In genomic region chr2:53191523-53192220, GRCm38 (mm10) we compare ENCODE assay signal across 8 mouse cellular contexts. TPM values are rescaled to one million over a fixed set of nuclear protein-coding genes. Genes with fewer than 3 reads are reported as not detected.
DNase-seq lines count a peak whose midpoint lies in the region; ATAC-seq and TF ChIP-seq lines count a peak whose summit lies in the region.

Gene Arl6ip6 (plus strand): TSS chr2:53191726.

- H3K4me2 ChIP-seq in forebrain, embryonic 13.5 days, result peak within 1 kb of the TSS; percentile 74
- H3K4me2 ChIP-seq in liver, postnatal 0 days (ENCODE audit: low read depth, low read length), result peak within 1 kb of the TSS; percentile 95
- peak within 1 kb of the TSS; percentile 65 for H3K4me2 ChIP-seq in neural tube, embryonic 14.5 days (ENCODE audit: low read depth, low read length)

- no peak for TF ChIP-seq EP300 in ES-Bruce4 (IDR thresholded peaks at IDR 0.05; ENCODE audit: insufficient read depth, low read depth, low read length)
- peak; percentile 66; the same call in 1 of the 2 replicates for TF ChIP-seq EP300 in liver, postnatal 0 days (IDR thresholded peaks at IDR 0.05; ENCODE audit: low read depth)

- TF ChIP-seq POLR2A in ES-Bruce4 (IDR thresholded peaks at IDR 0.05; ENCODE audit: insufficient read depth, low read length), result peak; percentile 41

- WGBS in forebrain, embryonic 13.5 days, result under 1% methylated on average over 73 of the region's 82 CpGs
- WGBS in large intestine, adult 2 months, result under 1% methylated on average over 80 of the region's 82 CpGs
- WGBS in liver, postnatal 0 days (ENCODE audit: insufficient replicate concordance), result under 1% methylated on average over 65 of the region's 82 CpGs
- WGBS in neural tube, embryonic 14.5 days, result under 1% methylated on average over 82 of the region's 82 CpGs

- no peaks in the 10 kb centered on the region for H3K9me3 ChIP-seq in ES-Bruce4 (replicated peaks; ENCODE audit: control insufficient read depth, insufficient read depth, low read length, poor library complexity, severe bottlenecking)
- no peaks in the 10 kb centered on the region for H3K9me3 ChIP-seq in forebrain, embryonic 13.5 days (replicated peaks)
- H3K9me3 ChIP-seq in liver, postnatal 0 days (ENCODE audit: low read length), result no peaks in the 10 kb centered on the region
- no peaks in the 10 kb centered on the region for H3K9me3 ChIP-seq in neural tube, embryonic 14.5 days (ENCODE audit: control insufficient read depth, low read length)

- H3K27me3 ChIP-seq in ES-Bruce4 (ENCODE audit: control insufficient read depth, insufficient read depth, low read length, poor library complexity, severe bottlenecking), result no peaks in the 10 kb centered on the region
- no peaks in the 10 kb centered on the region for H3K27me3 ChIP-seq in forebrain, embryonic 13.5 days
- H3K27me3 ChIP-seq in liver, postnatal 0 days (ENCODE audit: insufficient read depth, low read length), result no peaks in the 10 kb centered on the region
- no peaks in the 10 kb centered on the region for H3K27me3 ChIP-seq in neural tube, embryonic 14.5 days (ENCODE audit: control insufficient read depth, insufficient read depth, low read length)

- no peak for TF ChIP-seq CTCF in ES-Bruce4 (IDR thresholded peaks at IDR 0.05; ENCODE audit: low read depth, low read length)
- no peak for TF ChIP-seq CTCF in liver, postnatal 0 days (IDR thresholded peaks at IDR 0.05; ENCODE audit: low read depth)

- intact Hi-C loops in heart, postnatal 10 days (cut with DNase I), result no loop called here

- peaks cover 24% of the 10 kb centered on the region for H3K36me3 ChIP-seq in ES-Bruce4 (ENCODE audit: control insufficient read depth, insufficient read depth, low read length, poor library complexity, severe bottlenecking)
- H3K36me3 ChIP-seq in forebrain, embryonic 13.5 days (ENCODE audit: poor library complexity, severe bottlenecking), result peaks cover 19% of the 10 kb centered on the region
- H3K36me3 ChIP-seq in liver, postnatal 0 days (replicated peaks; ENCODE audit: insufficient read depth, low read length), result peaks cover 28% of the 10 kb centered on the region
- H3K36me3 ChIP-seq in neural tube, embryonic 14.5 days (ENCODE audit: control insufficient read depth, insufficient read depth, low read length), result peaks cover 11% of the 10 kb centered on the region; the same call in 1 of the 2 replicates

- H3K4me3 ChIP-seq in ES-Bruce4 (ENCODE audit: low read depth, low read length), result peak within 1 kb of the TSS; percentile 100
- H3K4me3 ChIP-seq in forebrain, embryonic 13.5 days, result peak within 1 kb of the TSS; percentile 92
- peak within 1 kb of the TSS; percentile 86 for H3K4me3 ChIP-seq in liver, postnatal 0 days (ENCODE audit: low read depth, low read length)
- H3K4me3 ChIP-seq in neural tube, embryonic 14.5 days (ENCODE audit: low read depth, low read length), result peak within 1 kb of the TSS; percentile 85

- peak; percentile 88 for ATAC-seq in cerebellum, adult (ENCODE audit: insufficient number of reproducible peaks, low FRiP score, low TSS enrichment)
- peak; percentile 92 for ATAC-seq in forebrain, embryonic 13.5 days
- peak; percentile 84 for ATAC-seq in liver, postnatal 0 days
- peak; percentile 92 for ATAC-seq in neural tube, embryonic 14.5 days (ENCODE audit: low read depth)

- peak within 1 kb of the TSS; percentile 85 for H3K27ac ChIP-seq in ES-Bruce4 (ENCODE audit: insufficient read depth, low read length)
- H3K27ac ChIP-seq in forebrain, embryonic 13.5 days, result peak within 1 kb of the TSS; percentile 96
- peak within 1 kb of the TSS; percentile 100 for H3K27ac ChIP-seq in liver, postnatal 0 days (ENCODE audit: low read depth)
- H3K27ac ChIP-seq in neural tube, embryonic 14.5 days (ENCODE audit: low read depth, low read length), result peak within 1 kb of the TSS; percentile 94

- H3K9ac ChIP-seq in ES-Bruce4 (ENCODE audit: low read depth, poor library complexity, severe bottlenecking), result peak within 1 kb of the TSS; percentile 91
- peak within 1 kb of the TSS; percentile 88 for H3K9ac ChIP-seq in forebrain, embryonic 13.5 days
- peak within 1 kb of the TSS; percentile 94 for H3K9ac ChIP-seq in liver, postnatal 0 days (replicated peaks)
- peak within 1 kb of the TSS; percentile 73 for H3K9ac ChIP-seq in neural tube, embryonic 14.5 days (replicated peaks; ENCODE audit: low read depth, low read length)

- peak; percentile 99 for DNase-seq in heart, postnatal 10 days
- peak; percentile 64 for DNase-seq in large intestine, adult 2 months (ENCODE audit: low read depth, low spot score)
- DNase-seq in liver, postnatal 0 days, result peak; percentile 99
- peak; percentile 99 for DNase-seq in testis, postnatal 10 days (ENCODE audit: low spot score)

- no peaks in the 10 kb centered on the region for H3K4me1 ChIP-seq in ES-Bruce4 (ENCODE audit: control insufficient read depth, insufficient read depth, low read length)
- H3K4me1 ChIP-seq in forebrain, embryonic 13.5 days, result peaks cover 32% of the 10 kb centered on the region
- peaks cover 12% of the 10 kb centered on the region for H3K4me1 ChIP-seq in liver, postnatal 0 days (ENCODE audit: insufficient read depth)
- peaks cover 11% of the 10 kb centered on the region for H3K4me1 ChIP-seq in neural tube, embryonic 14.5 days (ENCODE audit: control insufficient read depth, insufficient read depth, low read length)

RNA-seq across cellular contexts. Expression of gene Arl6ip6, which starts in this region (rescaled TPM):
- 60.9 and 63.2 TPM in 2 replicates for polyA plus RNA-seq in ES-Bruce4 (2011; ENCODE audit: insufficient read depth, insufficient read length, low read depth, missing spikeins)
- 82.5 and 82.7 TPM in 2 replicates for polyA plus RNA-seq in forebrain, embryonic 13.5 days (2015; fragmentation: Nextera tagmentation; extraction: Ambion mirVana)
- total RNA-seq in heart, postnatal 10 days (2021), result 10 to 100 TPM; 17.1 to 22.9 TPM
- polyA plus RNA-seq in large intestine, adult 2 months (2012; rRNA removed), result 9.1 and 9.3 TPM in 2 replicates
- 19.9 and 21.2 TPM in 2 replicates for polyA plus RNA-seq in liver, postnatal 0 days (2015; fragmentation: Nextera tagmentation; extraction: Ambion mirVana)
- polyA plus RNA-seq in neural tube, embryonic 14.5 days (2014; fragmentation: Nextera tagmentation; extraction: Ambion mirVana), result 27.6 and 30.1 TPM in 2 replicates

Comparison
In these comparisons a context has a peak if more than half of its experiments do, and no peak if none do; other contexts are left out.
1. Peak in every context shown above with its lines: DNase-seq, ATAC-seq, H3K4me3 ChIP-seq and H3K27ac ChIP-seq.